Mouse (Mus musculus) urinary bladder, postnatal 36 days (tissue): ENCODE data around the gene Slc35a1.
A peak's percentile ranks its signal among the peaks of the same experiment; 100 is the strongest.

Experiments used
- DNase-seq, 2 experiments: peaks; one replicate each; pipeline ENCODE4 v3.0.0; 2022; ENCODE audit warnings: low spot score in 2 of 2, mixed read lengths in 1 of 2

The Slc35a1 gene

DNA sequence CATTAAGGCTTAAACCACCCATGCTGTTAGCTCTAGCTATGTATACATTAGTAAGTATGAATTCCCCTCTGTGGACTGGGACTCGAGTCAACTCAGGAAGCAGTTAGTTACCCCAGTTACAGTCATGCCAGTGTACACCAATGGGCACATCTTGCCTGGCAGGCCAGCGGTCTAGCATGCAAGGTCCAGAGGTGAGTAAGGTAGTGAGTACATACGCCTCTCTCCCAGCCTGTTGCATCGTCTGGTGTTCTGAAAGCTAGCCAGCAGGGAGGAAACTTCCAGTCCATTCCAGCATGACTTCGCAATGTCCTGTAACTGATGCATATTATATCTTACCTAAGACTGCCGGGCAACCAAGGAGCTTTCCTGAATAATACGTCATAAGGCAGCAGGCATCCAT, 34.1 kb downstream of the Slc35a1 start:
- no peak for DNase-seq

DNA sequence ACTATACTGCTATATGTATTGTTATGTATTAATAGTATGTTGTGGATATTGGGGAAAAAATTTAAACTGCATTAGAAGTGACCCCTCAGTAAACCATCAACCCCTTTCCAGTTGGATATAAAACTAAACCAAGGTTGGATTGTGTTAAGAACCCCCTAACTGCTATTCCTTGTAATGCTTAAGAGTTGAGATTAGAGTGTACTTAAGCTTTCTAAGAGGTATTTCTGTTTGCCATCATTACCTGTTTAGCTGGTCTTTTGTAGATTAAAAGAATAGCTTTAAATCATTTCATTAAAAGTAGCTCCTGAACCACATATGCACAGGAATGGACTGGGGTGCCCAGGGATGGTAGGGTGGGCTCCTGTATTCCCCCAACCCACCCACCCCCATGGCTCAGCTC, 42.5 kb downstream of the Slc35a1 start:
- DNase-seq: no peak

DNA sequence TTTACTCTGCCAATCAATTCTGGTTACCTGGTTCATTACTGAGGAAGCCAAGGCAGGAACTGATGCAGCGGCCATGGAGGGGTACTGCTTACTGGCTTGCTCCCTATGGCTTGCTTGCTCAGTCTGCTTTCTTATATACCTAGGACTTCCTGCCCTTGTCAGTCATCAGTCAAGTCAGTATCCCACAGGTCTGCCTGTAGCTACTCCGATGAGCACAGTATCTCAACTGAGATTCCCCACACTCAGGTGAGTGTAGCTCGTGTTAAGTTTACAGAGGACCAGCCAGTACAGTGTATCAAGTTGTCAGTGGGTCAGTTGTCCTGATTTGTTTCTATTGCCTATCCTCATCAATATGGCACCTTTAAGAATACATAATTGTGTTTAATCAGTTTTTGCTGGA, 46.5 kb downstream of the Slc35a1 start:
- no peak for DNase-seq

DNA sequence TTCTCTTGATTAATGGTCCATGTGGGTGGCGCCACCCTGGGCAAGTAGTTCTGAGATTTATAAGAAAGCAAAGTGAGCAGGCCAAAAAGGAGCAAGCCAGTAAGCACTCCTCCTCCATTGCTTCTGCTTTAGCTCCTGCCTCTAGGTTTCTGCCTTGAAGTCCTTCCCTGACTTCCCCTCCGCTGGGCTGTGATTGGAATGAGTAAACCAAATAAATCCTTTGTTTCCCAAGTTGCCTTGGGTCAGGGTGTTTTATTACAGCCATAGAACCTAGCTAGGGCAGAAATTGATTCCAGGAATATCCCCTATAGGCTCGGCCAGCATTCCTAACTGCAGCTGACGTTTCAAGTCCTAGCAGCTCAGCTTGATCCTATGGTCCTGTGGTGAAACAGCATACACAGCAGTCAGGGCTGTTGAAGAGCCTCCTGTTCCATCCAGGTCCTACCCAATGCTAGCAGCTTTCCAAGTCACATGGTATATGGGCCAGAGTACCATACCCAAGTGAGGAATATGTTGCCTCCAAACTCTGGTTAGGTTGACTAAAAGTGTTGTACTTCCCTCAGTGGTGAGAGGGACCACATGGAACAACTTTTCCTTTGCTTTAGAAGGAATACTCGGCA, 47.4 kb downstream of the Slc35a1 start:
- DNase-seq: no peak

DNA sequence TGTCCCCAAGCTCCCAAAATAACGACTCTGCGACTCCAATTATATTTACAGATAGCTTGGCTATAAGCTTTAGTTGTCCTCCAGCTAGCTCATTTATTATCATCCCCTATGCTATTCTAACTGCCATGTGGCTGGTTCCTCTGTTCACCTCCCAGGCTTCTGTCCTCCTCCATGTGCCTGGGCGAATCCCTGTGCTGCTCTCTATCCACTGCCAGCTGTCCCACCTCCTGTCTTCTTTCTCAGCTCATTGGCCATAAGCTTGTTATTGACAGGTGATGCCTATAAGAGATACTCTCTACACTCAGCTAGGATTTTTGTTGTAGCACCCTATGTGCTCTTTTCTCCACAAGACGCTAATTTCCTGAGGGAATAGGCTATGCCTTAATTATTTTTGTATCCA, 49.4 kb downstream of the Slc35a1 start:
- DNase-seq: no peak

DNA sequence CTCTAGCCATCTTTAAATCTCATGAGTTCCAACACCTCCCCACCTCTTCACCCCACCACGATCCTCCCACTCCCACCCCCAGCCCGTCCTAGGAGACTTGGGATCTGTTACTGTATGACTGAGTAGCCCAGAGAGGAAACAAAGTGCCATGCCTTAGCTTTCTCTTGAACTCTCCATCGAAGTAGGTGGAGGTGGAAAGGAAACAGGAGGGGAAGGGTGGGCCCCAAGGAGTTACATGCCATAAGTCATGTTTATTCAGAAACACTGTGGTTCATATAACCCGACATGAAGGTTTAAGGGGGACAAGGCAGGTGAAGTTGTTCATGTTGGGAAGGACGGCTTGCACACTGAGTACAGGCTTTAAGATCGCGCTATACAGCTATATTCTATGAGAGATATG, 49.9 kb downstream of the Slc35a1 start:
- no peak for DNase-seq

DNA sequence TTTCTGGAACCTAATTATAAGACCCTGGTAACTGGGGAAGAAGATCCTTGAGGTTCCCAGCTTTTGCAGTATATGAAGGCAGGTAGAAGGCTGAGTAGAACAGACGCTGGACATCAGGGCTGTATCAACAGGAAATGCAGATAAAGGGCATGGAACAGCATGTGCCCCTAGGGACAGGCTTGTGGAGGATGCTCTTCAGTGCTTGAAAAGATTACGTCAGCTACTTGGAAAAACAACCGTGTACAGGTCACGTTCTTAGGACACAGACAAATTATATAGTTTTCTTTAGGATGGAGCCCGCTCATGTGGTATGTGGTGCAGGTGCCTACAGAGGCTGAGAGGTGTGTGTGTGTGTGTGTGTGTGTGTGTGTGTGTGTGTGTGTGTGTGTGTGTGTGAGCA, 51.2 kb downstream of the Slc35a1 start:
- DNase-seq: no peak

DNA sequence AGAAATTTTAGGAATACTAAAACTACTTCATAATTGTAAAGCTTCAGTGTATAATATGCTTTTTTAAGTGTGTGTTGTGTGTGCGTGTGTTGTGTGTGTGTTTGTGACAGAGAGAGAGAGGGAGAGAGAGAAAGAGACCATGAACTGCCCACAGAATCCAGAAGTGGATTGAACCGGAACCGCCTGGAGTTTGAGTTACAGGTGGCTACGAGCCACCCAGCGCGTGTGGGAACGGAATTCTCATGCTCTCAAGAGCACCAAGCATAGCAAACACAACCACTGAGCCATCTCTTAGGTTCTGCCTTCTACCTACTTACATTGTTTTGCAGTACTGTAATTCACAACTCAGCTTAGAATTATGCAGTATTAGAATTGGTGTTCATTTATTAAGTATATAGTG, 53.1 kb downstream of the Slc35a1 start:
- DNase-seq: no peak

DNA sequence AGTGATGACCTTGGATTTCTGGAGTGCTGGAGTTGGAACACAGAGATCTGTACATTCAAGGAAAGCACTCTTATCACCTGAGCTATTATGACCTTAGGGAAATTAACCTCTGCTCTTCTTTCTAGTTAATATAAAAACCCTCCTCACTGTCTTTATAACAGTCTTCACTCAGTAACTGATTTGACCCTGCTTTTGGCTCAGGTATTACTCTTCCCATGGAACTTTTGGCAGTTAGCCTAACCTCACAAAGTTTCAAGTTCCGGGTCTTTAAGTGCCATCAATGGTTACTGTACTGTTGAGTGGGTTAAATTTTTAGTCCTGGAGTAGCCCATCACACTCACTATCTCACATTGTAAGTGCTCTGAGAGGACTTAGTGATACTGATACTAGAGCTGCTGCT, 57.3 kb downstream of the Slc35a1 start:
- no peak for DNase-seq

DNA sequence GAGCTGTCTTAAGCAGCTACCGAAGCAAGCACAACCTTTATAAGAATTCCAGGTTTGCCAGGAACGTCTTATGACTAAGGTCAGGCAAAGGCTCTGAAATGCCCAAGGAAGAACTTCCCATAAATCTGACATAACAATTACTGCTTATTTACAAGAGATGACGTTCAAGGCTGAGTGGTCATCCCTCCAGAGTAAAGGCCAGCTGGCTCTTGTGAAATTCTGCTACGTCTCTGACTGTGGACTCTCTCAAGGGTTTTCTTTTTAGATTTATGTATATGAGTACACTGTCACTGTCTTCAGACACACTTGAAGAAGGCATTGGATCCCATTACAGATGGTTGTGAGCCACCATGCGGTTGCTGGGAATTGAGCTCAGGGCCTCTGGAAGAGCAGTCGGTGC, 60.8 kb downstream of the Slc35a1 start:
- no peak for DNase-seq

DNA sequence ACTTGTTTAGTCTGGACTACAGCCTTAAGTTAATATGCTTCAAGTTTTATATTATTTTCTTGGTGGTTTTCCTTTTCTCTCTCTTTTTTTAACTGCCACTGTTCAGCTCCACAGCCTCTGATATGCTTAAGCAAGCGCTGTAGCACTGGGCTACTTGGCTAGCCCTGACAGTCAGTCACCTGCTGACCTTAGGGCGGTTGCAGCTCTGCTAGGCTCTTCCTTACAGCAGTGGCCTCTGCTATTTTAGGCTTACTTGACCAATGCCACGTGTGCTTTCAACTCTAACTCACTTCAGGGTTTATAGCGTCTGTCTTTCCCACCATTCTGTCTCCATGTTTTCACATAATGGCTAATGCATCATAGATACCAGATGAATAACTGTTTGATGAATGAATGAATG, 61.7 kb downstream of the Slc35a1 start:
- no peak for DNase-seq

DNA sequence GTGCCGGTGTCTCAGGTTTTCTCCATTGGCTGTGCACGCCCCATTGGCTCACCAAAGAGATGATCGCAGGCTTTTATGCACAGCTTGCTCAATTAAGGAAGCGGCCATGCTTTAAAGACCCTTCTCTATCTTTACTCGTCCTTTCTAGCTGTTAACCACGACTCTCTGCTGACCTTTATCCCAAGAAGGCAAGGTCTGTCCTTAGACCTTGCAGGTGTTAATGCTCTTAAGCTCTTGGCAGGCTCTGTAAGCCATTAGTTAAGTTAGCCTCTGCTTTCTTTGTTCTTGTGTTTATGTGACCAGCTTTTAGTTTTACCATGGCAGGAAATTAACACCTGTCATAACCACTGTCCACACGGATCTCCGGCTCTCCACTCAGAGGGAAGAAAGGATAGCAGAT, 71.1 kb downstream of the Slc35a1 start:
- DNase-seq: no peak

DNA sequence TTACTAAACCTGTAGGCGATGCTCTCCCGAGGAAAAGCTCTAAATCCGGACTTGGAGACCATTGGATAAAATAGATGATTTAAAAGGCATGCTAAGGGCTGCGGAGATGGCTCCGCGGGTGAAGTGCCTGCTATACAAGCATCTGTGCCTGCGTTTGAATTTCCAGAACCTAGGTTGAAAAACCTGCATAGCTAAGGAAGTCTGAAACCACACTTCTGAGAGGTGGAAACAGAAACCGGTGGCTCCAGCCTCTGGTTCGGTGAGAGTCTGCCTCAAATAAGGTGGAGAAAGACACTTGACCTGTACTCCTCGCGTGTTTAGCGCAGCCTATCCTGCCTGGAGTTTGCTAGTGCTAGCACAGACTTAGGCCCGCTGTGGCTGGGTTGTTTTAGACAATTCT, 71.9 kb downstream of the Slc35a1 start:
- DNase-seq: peak in 1 of 2 experiments; percentile 8

DNA sequence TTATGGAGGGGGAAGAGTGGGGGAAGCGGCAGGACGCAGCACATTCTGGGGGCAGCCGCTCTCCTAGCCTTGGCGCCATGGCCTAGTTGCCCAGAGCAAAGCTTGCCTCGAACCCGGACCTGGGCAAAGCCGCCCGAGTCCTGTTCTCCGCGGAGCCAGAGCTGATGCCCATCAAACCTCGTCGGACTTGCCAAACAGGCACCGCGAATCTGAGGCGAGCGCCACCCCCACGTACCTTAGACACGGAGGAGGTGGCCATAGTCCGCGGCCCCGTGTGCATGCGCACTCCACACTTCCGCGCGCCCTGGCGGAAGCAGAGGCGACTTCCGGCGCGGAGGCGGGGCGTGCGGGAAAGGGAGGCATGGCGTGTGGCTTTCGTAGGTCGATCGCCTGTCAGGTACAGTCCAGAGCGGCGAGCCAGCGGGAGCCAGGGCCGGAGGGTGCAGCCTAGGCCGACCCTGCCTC, 72.6 kb downstream of the Slc35a1 start, which contains the start of the genes Orc3 and Rars2:
Gene Orc3 (minus strand): TSS at position 315 of the 465 bp plus-strand sequence.
Gene Rars2 (plus strand): TSS at position 328 of the 465 bp plus-strand sequence.
- peak; percentile 85 to 92 for DNase-seq

DNA sequence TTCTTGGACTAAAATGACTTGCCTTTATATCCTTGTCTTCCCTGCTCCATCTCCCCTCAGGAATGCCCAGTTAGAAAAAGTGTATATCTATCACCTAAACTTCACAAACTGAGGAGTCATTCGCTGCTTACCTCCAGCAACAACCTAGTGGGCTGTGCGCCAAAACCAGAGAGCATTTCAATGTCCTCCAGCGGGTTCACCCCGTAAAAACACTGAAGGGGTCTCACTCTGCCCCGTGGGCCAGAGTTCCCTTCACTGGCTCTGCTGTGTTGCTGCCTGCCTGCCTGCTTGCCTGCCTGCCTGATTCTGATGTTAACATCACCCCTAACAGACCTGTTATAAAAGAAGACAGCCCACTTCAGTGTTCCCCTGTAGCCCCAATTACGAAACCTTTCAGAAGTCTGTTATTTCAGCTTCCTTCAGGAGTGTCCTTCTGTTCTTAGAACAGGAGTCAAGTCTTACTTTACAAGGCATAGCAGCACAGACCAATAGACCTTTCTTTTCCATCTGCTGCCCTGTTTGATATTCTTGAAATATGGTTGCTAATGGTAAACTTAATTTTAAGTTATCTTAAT, 73.6 kb downstream of the Slc35a1 start:
- peak in 1 of 2 experiments; percentile 4 for DNase-seq
